Mouse (Mus musculus): ENCODE results near the gene Ly6g6e. TPM values are rescaled to one million over a fixed set of nuclear protein-coding genes. Genes with fewer than 3 reads are reported as not detected.
"Not testable (repeated sequence)": the region's sequence is repeated elsewhere in the genome, so short reads cannot be mapped to it uniquely, and the experiment has no call there.

Ly6g6e gene
- 0.76 and 0.97 TPM in 2 replicates for polyA plus RNA-seq (2016; fragmentation: Nextera tagmentation; extraction: Ambion mirVana)

DNA sequence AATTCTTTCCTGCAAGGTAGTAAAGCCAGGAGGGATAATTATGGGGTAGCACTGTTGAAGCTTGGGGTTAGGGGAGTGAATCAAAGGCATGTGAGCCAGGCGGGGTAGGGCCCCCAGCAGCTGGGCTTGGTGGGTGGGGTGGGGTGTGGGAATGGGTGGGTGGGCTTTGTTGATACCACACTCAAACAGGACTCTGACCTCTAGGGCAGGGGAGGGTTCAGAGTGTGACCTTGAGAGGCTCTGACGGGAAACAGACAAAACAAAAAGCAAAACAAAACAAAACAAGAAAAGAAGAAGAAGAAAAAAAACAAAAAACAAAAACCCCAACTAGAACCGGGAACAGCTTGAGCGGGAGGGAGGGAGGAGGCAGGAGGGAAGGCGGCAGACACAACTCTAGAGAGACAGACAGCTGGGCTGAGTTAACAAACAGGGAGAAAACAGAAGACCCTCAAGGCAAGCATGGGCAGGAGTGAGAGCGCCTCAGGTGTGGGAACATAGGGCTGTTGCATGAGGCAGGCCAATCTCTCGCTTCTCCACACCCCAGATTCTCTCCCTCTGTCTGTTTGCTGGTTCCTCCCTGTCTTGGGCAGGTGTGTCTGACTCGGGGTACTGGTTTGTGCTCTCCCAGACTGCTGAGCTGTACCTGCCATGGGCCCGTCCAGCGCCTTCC is at the start of gene Ly6g6e:
Ly6g6e (plus strand) TSS at position 396 of the 670 bp plus-strand sequence.
- 25% methylated on average over 10 of the region's 10 CpGs for WGBS
- peaks cover 41% of the 10 kb centered on the region for H3K4me1 ChIP-seq (replicated peaks)
- H3K27ac ChIP-seq = peak within 1 kb of the TSS; percentile 82
- DNase-seq (ENCODE audit: low spot score) = no peak
- peaks cover 15% of the 10 kb centered on the region for H3K27me3 ChIP-seq (ENCODE audit: insufficient read depth, poor library complexity, severe bottlenecking)
- H3K4me3 ChIP-seq = peak within 1 kb of the TSS; percentile 45
- H3K36me3 ChIP-seq = no peaks in the 10 kb centered on the region
- H3K9me3 ChIP-seq = no peaks in the 10 kb centered on the region

DNA sequence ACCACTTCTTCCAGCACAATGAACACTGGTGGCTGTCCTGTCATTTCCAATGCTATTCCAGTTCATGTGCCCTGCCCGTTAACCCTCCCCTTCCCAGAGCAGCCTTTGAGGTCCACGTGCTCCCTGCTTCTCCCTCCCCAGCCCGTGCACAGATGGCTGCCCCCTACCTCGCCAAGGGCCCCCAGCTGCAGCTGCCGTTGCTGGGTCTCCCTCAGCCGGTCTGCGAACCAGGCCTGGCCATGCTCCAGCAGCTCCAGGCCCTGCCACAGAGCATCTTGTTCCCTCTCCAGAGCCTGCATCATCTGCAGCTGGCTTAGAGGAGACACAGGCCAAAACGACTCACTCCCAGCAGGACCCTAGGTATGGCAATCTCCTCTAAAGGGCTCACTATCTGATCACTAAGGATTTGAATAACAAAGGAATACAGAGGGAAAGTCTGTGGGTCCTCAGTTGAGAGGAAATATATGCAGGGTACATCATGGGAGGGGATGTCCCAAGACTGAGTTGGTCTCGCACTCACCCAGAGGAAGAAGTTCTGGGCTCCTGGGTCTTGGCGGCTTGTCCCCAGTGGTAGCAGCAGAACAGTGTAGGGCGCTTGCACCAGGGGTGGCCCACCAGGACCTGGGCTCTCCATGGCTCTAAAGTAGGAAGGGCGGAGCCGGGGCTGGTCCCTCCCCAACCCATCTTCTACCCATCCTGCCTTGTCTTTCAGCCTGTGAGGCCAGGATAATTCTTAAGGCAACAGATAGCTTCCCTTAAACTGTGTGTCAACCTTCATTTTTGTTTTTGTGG is 49.2 kb upstream of the Ly6g6e start, which contains the start of gene Sapcd1:
Sapcd1 (minus strand) TSS at position 740 of the 792 bp plus-strand sequence.
- peak; percentile 57 for DNase-seq (ENCODE audit: low spot score)
- WGBS = 32% methylated on average over 13 of the region's 13 CpGs

DNA sequence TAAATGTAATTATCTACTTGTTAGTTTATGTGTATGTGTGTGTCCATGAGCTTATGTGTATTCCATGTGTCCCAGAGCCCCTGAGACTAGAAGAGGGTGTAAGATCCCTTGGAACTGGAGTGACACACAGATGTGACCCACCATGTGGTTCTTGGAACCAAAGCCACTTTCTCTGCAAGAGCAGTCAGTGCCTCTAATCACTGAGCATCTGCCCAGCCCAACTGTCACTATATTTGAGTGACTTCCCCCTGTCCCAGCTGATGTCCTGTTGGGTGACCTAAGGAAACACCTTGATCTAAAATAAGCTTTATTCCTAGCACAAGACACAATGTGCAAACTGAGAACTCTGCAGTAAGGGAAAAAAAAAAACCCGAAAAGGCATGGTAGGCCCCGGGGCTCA is 48.4 kb upstream of the Ly6g6e start:
- H3K4me3 ChIP-seq = no peak overlapping the region
- no peaks in the 10 kb centered on the region for H3K36me3 ChIP-seq
- H3K4me1 ChIP-seq (replicated peaks) = peaks cover 72% of the 10 kb centered on the region
- 83% methylated on average over 2 of the region's 2 CpGs for WGBS
- H3K9me3 ChIP-seq = no peaks in the 10 kb centered on the region
- peaks cover 3% of the 10 kb centered on the region; the same call in 1 of the 2 replicates for H3K27me3 ChIP-seq (ENCODE audit: insufficient read depth, poor library complexity, severe bottlenecking)
- no peak overlapping the region for H3K27ac ChIP-seq
- DNase-seq (ENCODE audit: low spot score) = no peak

More for the DNA sequence above, 49.2 kb upstream of the Ly6g6e start, which contains the start of gene Sapcd1:
- Histone ChIP-seq H3K36me3 (no peaks in the 10 kb centered on the region), H3K9me3 (no peaks in the 10 kb centered on the region), H3K4me3 (peak within 1 kb of the TSS; percentile 37), H3K27me3 (ENCODE audit: insufficient read depth, poor library complexity, severe bottlenecking) (peaks cover 3% of the 10 kb centered on the region; the same call in 1 of the 2 replicates), H3K27ac (peak within 1 kb of the TSS; percentile 80), H3K4me1 (replicated peaks) (peaks cover 73% of the 10 kb centered on the region)

DNA sequence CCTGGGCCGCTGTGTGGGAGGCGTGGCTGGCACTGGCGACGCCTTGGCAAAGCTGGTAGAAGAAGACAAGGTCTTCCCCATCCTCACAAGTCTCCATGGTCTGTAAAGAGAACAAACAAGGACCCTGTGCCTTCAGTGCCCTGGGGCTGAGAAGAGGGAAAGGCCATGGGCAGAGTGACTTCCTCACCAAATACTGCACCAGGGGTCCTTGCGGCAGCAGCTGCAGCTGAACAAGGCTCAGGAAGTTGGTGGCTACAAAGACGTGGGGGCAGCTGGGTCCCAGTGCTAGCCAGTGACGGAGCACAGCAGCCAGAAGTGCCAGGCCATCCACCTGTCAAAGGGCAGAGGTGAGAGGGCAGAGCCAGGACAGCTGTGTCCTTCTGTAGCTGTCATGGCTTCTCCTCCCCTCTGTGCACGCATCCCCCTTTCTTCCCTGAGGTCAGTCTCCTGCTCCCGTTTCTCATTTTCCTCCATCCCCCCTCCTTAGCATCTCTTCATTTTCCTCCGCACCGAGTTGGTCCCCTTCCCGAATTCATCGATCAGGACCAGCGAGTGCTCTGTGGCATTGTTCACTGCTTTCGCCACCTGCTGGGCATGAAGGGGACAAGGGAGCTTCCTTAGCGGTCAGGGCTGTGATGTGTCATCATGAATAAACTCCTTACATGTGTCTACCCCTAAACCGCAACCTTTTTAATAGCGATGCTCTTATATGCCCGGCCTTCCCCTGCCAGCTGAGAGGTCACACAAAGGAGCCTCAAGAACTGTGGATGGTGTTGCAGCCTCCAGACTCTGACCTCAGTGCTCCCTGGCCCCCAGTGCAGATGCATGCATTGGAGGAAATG is 46.8 kb upstream of the Ly6g6e start:
- DNase-seq (ENCODE audit: low spot score) = peak; percentile 65
- Histone ChIP-seq H3K27me3 (ENCODE audit: insufficient read depth, poor library complexity, severe bottlenecking) (peaks cover 3% of the 10 kb centered on the region; the same call in 1 of the 2 replicates), H3K36me3 (no peaks in the 10 kb centered on the region), H3K27ac (peak overlapping the region; percentile 80), H3K4me1 (replicated peaks) (peaks cover 57% of the 10 kb centered on the region), H3K9me3 (no peaks in the 10 kb centered on the region), H3K4me3 (peak overlapping the region; percentile 34)
- 27% methylated on average over 19 of the region's 19 CpGs for WGBS

DNA sequence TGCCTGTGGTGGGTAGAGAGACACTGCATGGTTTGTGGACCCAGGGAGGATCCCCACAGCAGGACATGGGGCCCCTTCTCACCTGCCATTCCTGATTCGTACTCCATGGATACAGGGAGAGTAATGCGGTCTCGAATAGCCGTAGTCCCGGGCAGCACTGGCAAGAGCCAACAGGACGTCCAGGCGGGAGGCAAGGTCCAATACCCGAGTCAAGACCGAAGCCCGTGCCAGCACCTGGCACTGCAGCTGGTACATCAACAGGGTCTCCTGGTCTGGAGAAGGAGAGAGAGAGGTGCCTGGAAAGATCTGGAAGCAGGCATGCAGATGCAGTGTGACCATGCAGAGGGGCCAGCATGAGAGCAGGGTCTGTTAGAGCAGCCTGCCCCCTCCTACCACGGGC is 45.4 kb upstream of the Ly6g6e start:
- WGBS = 92% methylated on average over 11 of the region's 11 CpGs
- DNase-seq (ENCODE audit: low spot score) = no peak
- Histone ChIP-seq H3K9me3 (no peaks in the 10 kb centered on the region), H3K36me3 (no peaks in the 10 kb centered on the region), H3K27me3 (ENCODE audit: insufficient read depth, poor library complexity, severe bottlenecking) (peaks cover 3% of the 10 kb centered on the region; the same call in 1 of the 2 replicates), H3K4me1 (replicated peaks) (peaks cover 46% of the 10 kb centered on the region), H3K4me3 (no peak overlapping the region), H3K27ac (0 out of 2 replicates have a peak overlapping the region, but pooled peaks have one; percentile 17)

DNA sequence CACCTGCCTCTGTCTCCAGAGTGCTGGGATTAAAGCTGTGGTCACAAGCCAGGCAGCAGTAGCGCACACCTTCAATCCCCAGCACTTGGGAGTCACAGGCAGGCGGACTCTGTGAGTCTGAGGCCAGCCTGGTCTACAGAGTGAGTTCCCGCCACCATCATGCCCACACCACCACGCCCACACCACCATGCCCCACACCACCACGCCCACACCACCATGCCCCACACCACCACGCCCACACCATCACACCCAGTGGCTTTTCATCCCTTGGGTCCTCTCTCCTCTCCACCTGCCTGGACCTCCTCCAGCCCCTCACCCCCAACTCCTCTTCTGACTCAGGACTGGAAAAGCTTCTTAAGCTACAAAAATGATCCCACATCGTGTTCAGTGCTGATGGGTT is 44.8 kb upstream of the Ly6g6e start:
- no peak for DNase-seq (ENCODE audit: low spot score)
- Histone ChIP-seq H3K27me3 (ENCODE audit: insufficient read depth, poor library complexity, severe bottlenecking) (peaks cover 3% of the 10 kb centered on the region; the same call in 1 of the 2 replicates), H3K36me3 (no peaks in the 10 kb centered on the region), H3K27ac (no peak overlapping the region), H3K4me3 (no peak overlapping the region), H3K9me3 (no peaks in the 10 kb centered on the region), H3K4me1 (replicated peaks) (peaks cover 41% of the 10 kb centered on the region)
- WGBS = 83% methylated on average over 7 of the region's 7 CpGs

DNA sequence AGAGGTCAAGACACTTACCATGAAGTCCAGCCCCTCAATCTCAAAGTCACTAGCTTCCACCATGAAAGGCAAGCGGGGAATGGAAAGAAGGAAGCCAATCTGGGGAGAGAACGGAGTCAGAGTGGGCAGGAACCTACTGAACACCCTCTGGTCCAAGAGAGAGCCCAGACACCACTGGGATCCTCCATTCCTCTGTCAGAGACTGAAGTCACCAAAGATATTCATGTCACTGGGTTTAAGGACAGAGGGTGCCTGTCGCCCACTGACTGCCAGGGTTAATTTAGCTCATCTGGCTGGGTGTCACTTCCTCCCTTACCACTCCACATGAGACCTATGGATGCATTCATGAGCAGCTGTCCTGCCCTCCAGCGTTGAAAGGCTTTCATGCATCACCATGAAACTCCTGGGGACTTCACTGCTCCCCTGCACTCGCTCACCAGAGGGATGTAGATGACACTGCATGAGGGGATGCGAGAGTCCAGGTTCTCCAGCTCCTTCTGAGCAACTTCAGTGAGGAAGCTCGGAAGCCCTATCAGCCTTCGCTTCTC is 44.3 kb upstream of the Ly6g6e start:
- Histone ChIP-seq H3K4me3 (no peak overlapping the region), H3K27ac (no peak overlapping the region), H3K36me3 (no peaks in the 10 kb centered on the region), H3K27me3 (ENCODE audit: insufficient read depth, poor library complexity, severe bottlenecking) (peaks cover 3% of the 10 kb centered on the region; the same call in 1 of the 2 replicates), H3K9me3 (no peaks in the 10 kb centered on the region), H3K4me1 (replicated peaks) (peaks cover 36% of the 10 kb centered on the region)
- WGBS = 72% methylated on average over 8 of the region's 8 CpGs
- DNase-seq (ENCODE audit: low spot score) = no peak

DNA sequence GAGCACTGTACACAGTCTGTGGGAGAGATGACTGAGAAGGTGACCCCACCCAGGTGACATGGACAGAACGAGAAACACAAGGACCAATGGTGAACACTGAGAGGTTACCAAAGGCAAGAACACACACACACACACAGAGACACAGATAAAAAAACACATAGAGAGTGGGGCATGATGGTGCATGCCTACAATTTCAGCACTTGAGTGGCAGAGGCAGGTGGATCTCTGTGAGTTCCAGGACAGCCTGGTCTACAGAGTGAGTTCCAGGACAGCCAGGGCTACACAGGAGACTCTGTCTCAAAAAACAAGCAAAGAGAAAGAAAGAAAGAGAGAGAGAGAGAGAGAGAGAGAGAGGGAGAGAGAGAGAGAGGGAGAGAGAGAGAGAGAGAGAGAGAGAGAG is 43.0 kb upstream of the Ly6g6e start:
- 76% methylated on average over 1 of the region's 1 CpGs for WGBS
- H3K9me3 ChIP-seq; DNase-seq (ENCODE audit: low spot score); H3K4me3 ChIP-seq; H3K36me3 ChIP-seq; H3K27me3 ChIP-seq (ENCODE audit: insufficient read depth, poor library complexity, severe bottlenecking): not testable (repeated sequence)
- H3K4me1 ChIP-seq (replicated peaks) = peaks cover 27% of the 10 kb centered on the region
- H3K27ac ChIP-seq = 0 out of 2 replicates have a peak overlapping the region, but pooled peaks have one; percentile 0

DNA sequence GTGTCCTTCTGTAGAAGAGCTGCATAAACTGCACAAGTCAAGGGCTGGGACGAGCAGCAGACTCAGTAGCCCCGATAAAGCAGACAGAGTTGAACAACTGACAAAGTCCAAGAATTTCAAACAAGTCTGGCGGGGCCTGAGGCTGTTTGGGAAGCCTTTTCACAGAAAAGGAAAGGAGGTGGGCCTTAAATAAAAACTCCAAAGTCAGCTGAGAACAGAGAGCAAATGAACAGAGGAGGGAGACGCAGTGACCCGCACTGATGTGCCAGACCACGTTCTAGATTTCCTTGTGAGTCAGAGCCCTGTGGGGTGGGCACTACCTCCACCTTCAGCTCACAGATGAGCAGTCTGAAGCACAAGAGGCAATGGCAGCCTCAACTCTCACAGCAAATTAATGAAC is 41.8 kb upstream of the Ly6g6e start:
- Histone ChIP-seq H3K9me3 (no peaks in the 10 kb centered on the region), H3K27ac (no peak overlapping the region), H3K4me3 (no peak overlapping the region), H3K27me3 (ENCODE audit: insufficient read depth, poor library complexity, severe bottlenecking) (no peaks in the 10 kb centered on the region), H3K36me3 (no peaks in the 10 kb centered on the region), H3K4me1 (replicated peaks) (peaks cover 15% of the 10 kb centered on the region)
- DNase-seq (ENCODE audit: low spot score) = no peak
- WGBS = 77% methylated on average over 6 of the region's 6 CpGs

DNA sequence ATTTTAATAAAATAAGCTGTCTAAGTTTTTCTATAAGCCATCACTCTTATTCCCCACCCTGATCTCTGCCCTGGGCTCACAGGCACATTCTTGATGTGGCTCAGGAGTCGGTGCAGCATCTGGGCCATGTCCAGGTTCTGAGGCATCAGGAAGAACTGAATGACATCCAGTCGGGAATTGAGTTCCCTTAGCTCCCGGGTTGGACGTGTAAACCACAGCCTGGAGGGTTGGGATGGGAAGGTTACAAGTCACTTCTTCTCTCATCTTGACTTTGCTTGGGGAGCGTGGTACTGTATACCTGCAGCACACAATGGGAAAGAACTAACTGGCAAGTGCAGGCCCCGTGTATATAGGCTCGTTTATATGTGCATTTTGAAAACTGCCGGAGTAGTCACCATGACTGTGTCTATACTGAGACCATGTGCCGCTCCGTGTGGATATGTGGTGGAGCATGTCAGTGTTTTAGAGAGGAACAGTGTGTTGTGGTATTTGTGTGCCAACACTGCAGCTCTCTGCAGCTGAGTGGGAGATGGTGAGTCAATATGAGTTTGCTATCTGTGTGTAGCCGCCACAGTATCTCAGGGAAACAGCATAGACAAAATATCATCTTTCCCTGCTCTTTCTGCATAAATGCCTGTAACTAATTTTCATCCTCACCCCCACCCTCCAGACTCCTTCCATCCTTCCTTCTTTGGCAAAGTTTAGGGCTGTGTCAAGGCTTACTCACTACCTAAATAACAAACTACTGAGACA is 37.4 kb upstream of the Ly6g6e start:
- 86% methylated on average over 11 of the region's 11 CpGs for WGBS

DNA sequence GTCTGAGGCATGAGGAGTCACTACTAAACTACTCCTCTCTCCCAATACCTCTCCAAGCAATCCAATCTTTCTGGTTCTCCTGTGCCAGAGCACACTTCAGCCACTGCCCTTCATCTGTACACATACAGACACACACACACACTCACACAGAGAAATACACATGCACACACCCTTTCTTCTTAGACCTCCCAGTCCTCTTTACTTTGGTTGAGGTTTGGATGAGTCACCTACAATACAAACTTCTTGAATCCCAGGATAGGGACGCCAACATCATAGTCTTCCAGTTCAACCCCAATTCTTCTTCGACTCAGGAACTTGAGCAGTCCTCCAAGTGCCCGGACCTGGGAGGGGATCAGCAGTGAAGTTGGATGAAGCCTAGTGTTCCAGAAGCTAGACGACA is 32.9 kb upstream of the Ly6g6e start:
- Histone ChIP-seq H3K27ac (0 out of 2 replicates have a peak overlapping the region, but pooled peaks have one; percentile 36), H3K36me3 (no peaks in the 10 kb centered on the region), H3K4me3 (no peak overlapping the region), H3K9me3 (no peaks in the 10 kb centered on the region), H3K4me1 (replicated peaks) (peaks cover 43% of the 10 kb centered on the region), H3K27me3 (ENCODE audit: insufficient read depth, poor library complexity, severe bottlenecking) (no peaks in the 10 kb centered on the region)
- 88% methylated on average over 4 of the region's 4 CpGs for WGBS
- DNase-seq (ENCODE audit: low spot score) = no peak

More for the DNA sequence above, 37.4 kb upstream of the Ly6g6e start:
- Histone ChIP-seq H3K4me1 (replicated peaks) (no peaks in the 10 kb centered on the region; the same call in 1 of the 2 replicates), H3K27ac (no peak overlapping the region), H3K36me3 (no peaks in the 10 kb centered on the region), H3K27me3 (ENCODE audit: insufficient read depth, poor library complexity, severe bottlenecking) (no peaks in the 10 kb centered on the region), H3K9me3 (no peaks in the 10 kb centered on the region), H3K4me3 (no peak overlapping the region)
- DNase-seq (ENCODE audit: low spot score) = no peak
